Mouse (Mus musculus): Measurements from ENCODE around the gene Eif4g3. TPM values are rescaled to one million over a fixed set of nuclear protein-coding genes. Genes with fewer than 3 reads are reported as not detected.

Eif4g3 gene
- total and polyA plus RNA-seq, 3 experiments: 22.8 to 63.7 TPM; not detected in 1

DNA sequence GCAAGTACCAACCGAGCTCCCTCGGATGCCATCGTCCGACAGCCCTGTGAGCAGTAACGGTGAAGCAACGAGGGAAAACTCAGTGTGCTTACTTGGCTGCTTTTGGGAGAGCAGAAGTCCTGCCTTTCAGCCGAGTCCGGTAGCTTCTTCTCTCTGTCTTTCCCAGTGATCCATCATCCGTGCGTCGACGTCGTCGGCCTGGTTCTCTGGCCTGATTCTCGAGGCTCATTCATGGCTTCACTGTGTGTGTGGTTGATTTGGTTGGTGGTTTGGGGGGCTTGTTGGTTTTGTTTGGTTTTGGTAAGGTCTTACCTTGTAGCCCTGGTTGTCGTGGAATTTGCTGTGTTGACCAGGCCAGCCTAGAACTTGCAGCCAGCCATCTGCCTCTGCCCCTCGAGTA lies 145.0 kb downstream of the Eif4g3 start:
- no peaks in the 10 kb centered on the region for H3K79me2 ChIP-seq (ENCODE audit: control insufficient read depth, insufficient read depth, low read length, poor library complexity)
- DNase-seq (ENCODE audit: low read depth, low spot score): no peak
- H3K36me3 ChIP-seq (ENCODE audit: control insufficient read depth in 1 of 2, insufficient read depth in 2 of 2, low read length in 2 of 2): peaks cover 0 to 9% of the 10 kb centered on the region in 2 experiments; a peak in 1 of 4 replicates
- no peaks in the 10 kb centered on the region for H3K27me3 ChIP-seq (ENCODE audit: control insufficient read depth in 1 of 2, insufficient read depth in 2 of 2, low read length in 2 of 2)
- no peaks in the 10 kb centered on the region for H3K9me3 ChIP-seq (replicated peaks; ENCODE audit: insufficient read depth, low read length)
- no peaks in the 10 kb centered on the region for H3K4me1 ChIP-seq (ENCODE audit: control insufficient read depth in 1 of 2, insufficient read depth in 2 of 2, low read length in 2 of 2)
- no peak overlapping the region for H3K4me3 ChIP-seq (ENCODE audit: control insufficient read depth in 1 of 2, insufficient read depth in 1 of 2, low read depth in 2 of 2, low read length in 2 of 2)
- H3K27ac ChIP-seq (ENCODE audit: control insufficient read depth, low read depth, low read length): no peak overlapping the region
- TF ChIP-seq ZKSCAN1 (IDR thresholded peaks at IDR 0.05; ENCODE audit: low read depth, low read length) (no peak), POLR2A (IDR thresholded peaks at IDR 0.05; ENCODE audit: control insufficient read depth in 1 of 2, insufficient read depth in 1 of 2, low read depth in 1 of 2, low read length in 2 of 2, poor library complexity in 1 of 2) (no peak), MEF2A (IDR thresholded peaks at IDR 0.05; ENCODE audit: extremely low read depth, insufficient replicate concordance, low read depth, low read length, poor library complexity, severe bottlenecking) (no peak), NELFE (IDR thresholded peaks at IDR 0.05; ENCODE audit: low read depth, low read length) (no peak), ZMIZ1 (IDR thresholded peaks at IDR 0.05; ENCODE audit: low read depth, low read length) (no peak)
- H3K9ac ChIP-seq (ENCODE audit: control insufficient read depth, low read depth, low read length, poor library complexity, severe bottlenecking): no peak overlapping the region

DNA sequence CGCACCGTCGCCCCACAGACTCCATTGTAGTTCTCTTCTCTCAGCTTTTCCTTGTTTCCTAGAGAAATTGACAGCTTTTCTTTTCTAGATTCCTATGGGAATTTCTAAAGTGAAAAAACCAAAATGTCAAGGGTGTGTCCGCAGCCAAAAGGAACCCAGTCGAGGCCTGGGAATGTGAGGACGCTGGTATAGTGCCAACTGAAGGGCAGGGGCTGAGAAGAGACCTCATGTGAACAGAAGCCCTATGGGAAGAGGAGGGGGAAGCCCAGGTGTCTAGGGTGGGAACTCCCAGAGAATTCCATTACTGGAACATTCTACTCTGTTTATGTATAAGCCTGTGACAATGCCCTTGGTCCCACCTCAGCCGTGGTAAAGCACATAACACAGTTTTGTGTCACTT lies 145.4 kb downstream of the Eif4g3 start:
- Histone ChIP-seq H3K27me3 (ENCODE audit: control insufficient read depth in 1 of 2, insufficient read depth in 2 of 2, low read length in 2 of 2) (no peaks in the 10 kb centered on the region), H3K27ac (ENCODE audit: control insufficient read depth, low read depth, low read length) (no peak overlapping the region), H3K9me3 (replicated peaks; ENCODE audit: insufficient read depth, low read length) (no peaks in the 10 kb centered on the region), H3K9ac (ENCODE audit: control insufficient read depth, low read depth, low read length, poor library complexity, severe bottlenecking) (no peak overlapping the region), H3K36me3 (ENCODE audit: control insufficient read depth in 1 of 2, insufficient read depth in 2 of 2, low read length in 2 of 2) (peaks cover 0 to 10% of the 10 kb centered on the region in 2 experiments; a peak in 1 of 4 replicates), H3K4me1 (ENCODE audit: control insufficient read depth in 1 of 2, insufficient read depth in 2 of 2, low read length in 2 of 2) (no peaks in the 10 kb centered on the region), H3K4me3 (ENCODE audit: control insufficient read depth in 1 of 2, insufficient read depth in 1 of 2, low read depth in 2 of 2, low read length in 2 of 2) (no peak overlapping the region), H3K79me2 (ENCODE audit: control insufficient read depth, insufficient read depth, low read length, poor library complexity) (no peaks in the 10 kb centered on the region)
- no peak for TF ChIP-seq ZMIZ1 (IDR thresholded peaks at IDR 0.05; ENCODE audit: low read depth, low read length)
- TF ChIP-seq EP300 (IDR thresholded peaks at IDR 0.05; ENCODE audit: low read depth in 1 of 2, low read length in 2 of 2): no peak
- no peak for TF ChIP-seq TAL1 (IDR thresholded peaks at IDR 0.05; ENCODE audit: low read length)
- no peak for TF ChIP-seq SIN3A (IDR thresholded peaks at IDR 0.05; ENCODE audit: low read length)
- TF ChIP-seq RCOR1 (IDR thresholded peaks at IDR 0.05; ENCODE audit: low read depth, low read length): no peak
- TF ChIP-seq ZNF384 (IDR thresholded peaks at IDR 0.05; ENCODE audit: low read depth, low read length): no peak
- TF ChIP-seq ZKSCAN1 (IDR thresholded peaks at IDR 0.05; ENCODE audit: low read depth, low read length): no peak
- TF ChIP-seq GATA1 (IDR thresholded peaks at IDR 0.05; ENCODE audit: low read depth, low read length): no peak
- TF ChIP-seq HCFC1 (IDR thresholded peaks at IDR 0.05; ENCODE audit: low read depth, low read length): no peak
- no peak for TF ChIP-seq ETS1 (IDR thresholded peaks at IDR 0.05; ENCODE audit: low read depth, low read length)
- TF ChIP-seq CHD2 (IDR thresholded peaks at IDR 0.05; ENCODE audit: low read length): no peak
- TF ChIP-seq UBTF (IDR thresholded peaks at IDR 0.05; ENCODE audit: borderline replicate concordance, insufficient read depth, low read depth, low read length): no peak
- no peak for TF ChIP-seq TBP (IDR thresholded peaks at IDR 0.05; ENCODE audit: low read depth, low read length)
- TF ChIP-seq POLR2AphosphoS5 (IDR thresholded peaks at IDR 0.05; ENCODE audit: borderline replicate concordance, low read depth, low read length): no peak
- TF ChIP-seq MAZ (IDR thresholded peaks at IDR 0.05; ENCODE audit: low read depth, low read length): no peak
- TF ChIP-seq ZC3H11A (IDR thresholded peaks at IDR 0.05; ENCODE audit: low read depth, low read length): no peak
- TF ChIP-seq KAT2A (conservative IDR thresholded peaks at IDR 0.05; ENCODE audit: low read depth, low read length): no peak
- no peak for TF ChIP-seq MEF2A (IDR thresholded peaks at IDR 0.05; ENCODE audit: extremely low read depth, insufficient replicate concordance, low read depth, low read length, poor library complexity, severe bottlenecking)
- no peak for TF ChIP-seq POLR2AphosphoS2 (IDR thresholded peaks at IDR 0.05; ENCODE audit: low read length)
- TF ChIP-seq CTCF (IDR thresholded peaks at IDR 0.05 in 2 of 3, conservative IDR thresholded peaks at IDR 0.05 in 1 of 3; ENCODE audit: control insufficient read depth in 1 of 3, insufficient read depth in 1 of 3, low read depth in 2 of 3, low read length in 3 of 3, poor library complexity in 1 of 3, severe bottlenecking in 1 of 3): no peak
- DNase-seq (ENCODE audit: low read depth, low spot score): no peak
